Mouse (Mus musculus) intestine, embryonic 16.5 days (tissue): ENCODE results near the gene Dapp1. TPM values are rescaled to one million over a fixed set of nuclear protein-coding genes. Genes with fewer than 3 reads are reported as not detected.

Experiments
- ATAC-seq: fragments of 200-750 bp; cut with Nextera tagmentation; 2 replicates; pipeline ENCODE4 v1.8.0; 2017; ENCODE audit warnings: moderate TSS enrichment, moderate library complexity
- H3K27ac ChIP-seq: fragments of 300-500 bp; sonication (generic); 2 replicates; pipeline ENCODE4 v1.5.1; 2014; ENCODE audit warnings: mild to moderate bottlenecking, low read length
- H3K27me3 ChIP-seq: fragments of 300-500 bp; sonication (generic); replicated peaks from 2 replicates; pipeline ENCODE4 v1.6.1; 2014; ENCODE audit warnings: low read length, control low read depth, mixed read lengths; ENCODE audit not compliant: control insufficient read depth, insufficient read depth
- H3K36me3 ChIP-seq: fragments of 300-500 bp; sonication (generic); 2 replicates; pipeline ENCODE4 v1.6.1; 2014; ENCODE audit warnings: low read length, control low read depth; ENCODE audit not compliant: control insufficient read depth, insufficient read depth
- H3K4me1 ChIP-seq: fragments of 300-500 bp; sonication (generic); 2 replicates; pipeline ENCODE4 v1.6.1; 2014; ENCODE audit warnings: low read length, control low read depth, mixed read lengths; ENCODE audit not compliant: control insufficient read depth, insufficient read depth
- H3K4me2 ChIP-seq: fragments of 300-500 bp; sonication (generic); 2 replicates; pipeline ENCODE4 v1.6.1; 2014; ENCODE audit warnings: low read depth, low read length, control low read depth
- H3K4me3 ChIP-seq: fragments of 300-500 bp; sonication (generic); 2 replicates; pipeline ENCODE4 v1.5.1; 2014; ENCODE audit warnings: mild to moderate bottlenecking, low read length
- H3K9ac ChIP-seq: fragments of 300-500 bp; sonication (generic); 2 replicates; pipeline ENCODE4 v1.6.1; 2014; ENCODE audit warnings: low read depth, low read length
- H3K9me3 ChIP-seq: fragments of 300-500 bp; sonication (generic); 2 replicates; pipeline ENCODE4 v1.6.1; 2016; ENCODE audit warnings: low read length, control low read depth; ENCODE audit not compliant: control insufficient read depth
- WGBS: fragments of 180-500 bp; shearing (Covaris S2); extraction: QIAGEN DNeasy Blood & Tissue Kit; methylation state at CpG from one replicate; pipeline ENCODE4 v1.1.7; 2014; 5-methylcytosine and 5-hydroxymethylcytosine counted together
- polyA plus RNA-seq: library from polyadenylated mRNA; unstranded; fragments of >200 nt; fragmentation: Nextera tagmentation; extraction: Ambion mirVana; gene quantifications from 2 replicates; pipeline ENCODE4 v1.2.1, GENCODE M21; 2015

The Dapp1 gene
- polyA plus RNA-seq, 1 experiment from 2014 or later: 35.8 TPM

GRCm38 (mm10) chr3:138012351-138012750, 31.0 kb upstream of the Dapp1 start:
- H3K36me3 ChIP-seq: no peaks in the 10 kb centered on the region
- H3K4me2 ChIP-seq: no peak overlapping the region
- H3K27ac ChIP-seq: no peak overlapping the region
- H3K4me1 ChIP-seq: peaks cover 6% of the 10 kb centered on the region; the same call in 1 of the 2 replicates
- ATAC-seq: no peak
- 0 out of 2 replicates have a peak, but pooled peaks cover 2% of the 10 kb centered on the region for H3K9me3 ChIP-seq
- WGBS: 29% methylated on average over 4 of the region's 4 CpGs
- no peak overlapping the region for H3K9ac ChIP-seq
- H3K27me3 ChIP-seq: no peaks in the 10 kb centered on the region
- no peak overlapping the region for H3K4me3 ChIP-seq

- Histone ChIP-seq H3K36me3 (no peaks in the 10 kb centered on the region), H3K4me1 (peaks cover 3% of the 10 kb centered on the region; the same call in 1 of the 2 replicates), H3K27ac (no peak overlapping the region), H3K27me3 (no peaks in the 10 kb centered on the region), H3K4me2 (no peak overlapping the region), H3K4me3 (no peak overlapping the region), H3K9ac (no peak overlapping the region), H3K9me3 (no peaks in the 10 kb centered on the region; the same call in 1 of the 2 replicates)
- WGBS: 50% methylated on average over 6 of the region's 6 CpGs
- no peak for ATAC-seq
Measured at GRCm38 (mm10) chr3:138008152-138008551, 26.8 kb upstream of the Dapp1 start.

GRCm38 (mm10) chr3:138006896-138007295, 25.6 kb upstream of the Dapp1 start:
- peaks cover 3% of the 10 kb centered on the region; the same call in 1 of the 2 replicates for H3K4me1 ChIP-seq
- no peaks in the 10 kb centered on the region; the same call in 1 of the 2 replicates for H3K9me3 ChIP-seq
- no peaks in the 10 kb centered on the region for H3K27me3 ChIP-seq
- H3K27ac ChIP-seq: no peak overlapping the region
- no peaks in the 10 kb centered on the region for H3K36me3 ChIP-seq
- H3K4me2 ChIP-seq: no peak overlapping the region
- WGBS: 53% methylated on average over 3 of the region's 3 CpGs
- H3K9ac ChIP-seq: no peak overlapping the region
- H3K4me3 ChIP-seq: no peak overlapping the region
- no peak for ATAC-seq

GRCm38 (mm10) chr3:138003264-138003663, 21.9 kb upstream of the Dapp1 start:
- no peak overlapping the region for H3K27ac ChIP-seq
- H3K4me1 ChIP-seq: peaks cover 3% of the 10 kb centered on the region; the same call in 1 of the 2 replicates
- no peak for ATAC-seq

GRCm38 (mm10) chr3:138002545-138002944, 21.2 kb upstream of the Dapp1 start:
- H3K9me3 ChIP-seq: no peaks in the 10 kb centered on the region; the same call in 1 of the 2 replicates
- WGBS: 69% methylated on average over 6 of the region's 6 CpGs
- no peak for ATAC-seq
- no peak overlapping the region for H3K9ac ChIP-seq
- H3K36me3 ChIP-seq: no peaks in the 10 kb centered on the region
- H3K27ac ChIP-seq: no peak overlapping the region
- H3K4me3 ChIP-seq: no peak overlapping the region
- H3K27me3 ChIP-seq: no peaks in the 10 kb centered on the region
- H3K4me2 ChIP-seq: no peak overlapping the region
- peaks cover 3% of the 10 kb centered on the region; the same call in 1 of the 2 replicates for H3K4me1 ChIP-seq

More at GRCm38 (mm10) chr3:138003264-138003663, 21.9 kb upstream of the Dapp1 start:
- Histone ChIP-seq H3K36me3 (no peaks in the 10 kb centered on the region), H3K27me3 (no peaks in the 10 kb centered on the region), H3K4me3 (no peak overlapping the region), H3K9me3 (no peaks in the 10 kb centered on the region; the same call in 1 of the 2 replicates), H3K9ac (no peak overlapping the region), H3K4me2 (no peak overlapping the region)
- WGBS: 90% methylated on average over 7 of the region's 7 CpGs

- whole genome bisulfite sequencing: 70% methylated on average over 4 of the region's 4 CpGs
- no peaks in the 10 kb centered on the region; the same call in 1 of the 2 replicates for H3K9me3 ChIP-seq
- H3K9ac ChIP-seq: no peak overlapping the region
- no peaks in the 10 kb centered on the region for H3K27me3 ChIP-seq
- H3K4me3 ChIP-seq: no peak overlapping the region
- H3K4me1 ChIP-seq: peaks cover 3% of the 10 kb centered on the region; the same call in 1 of the 2 replicates
- no peaks in the 10 kb centered on the region for H3K36me3 ChIP-seq
- H3K27ac ChIP-seq: peak overlapping the region; percentile 11; the same call in 1 of the 2 replicates
- H3K4me2 ChIP-seq: no peak overlapping the region
- ATAC-seq: no peak
Measured at GRCm38 (mm10) chr3:138001865-138002264, 20.5 kb upstream of the Dapp1 start.

- H3K4me2 ChIP-seq: peak overlapping the region; percentile 39
- H3K9ac ChIP-seq: peak overlapping the region; percentile 39; the same call in 1 of the 2 replicates
- no peaks in the 10 kb centered on the region for H3K36me3 ChIP-seq
- ATAC-seq: peak; percentile 94
- no peaks in the 10 kb centered on the region; the same call in 1 of the 2 replicates for H3K9me3 ChIP-seq
- H3K27ac ChIP-seq: peak overlapping the region; percentile 73
- H3K4me1 ChIP-seq: peaks cover 3% of the 10 kb centered on the region; the same call in 1 of the 2 replicates
- no peaks in the 10 kb centered on the region for H3K27me3 ChIP-seq
- H3K4me3 ChIP-seq: peak overlapping the region; percentile 22
- WGBS: 25% methylated on average over 4 of the region's 4 CpGs
Measured at GRCm38 (mm10) chr3:138000724-138001069, 19.4 kb upstream of the Dapp1 start.

GRCm38 (mm10) chr3:138000062-138000723, 18.8 kb upstream of the Dapp1 start:
- no peak overlapping the region for H3K4me3 ChIP-seq
- H3K9ac ChIP-seq: no peak overlapping the region
- peak; percentile 48 for ATAC-seq
- H3K36me3 ChIP-seq: no peaks in the 10 kb centered on the region
- WGBS: 84% methylated on average over 8 of the region's 8 CpGs
- H3K27me3 ChIP-seq: no peaks in the 10 kb centered on the region
- no peak overlapping the region for H3K4me2 ChIP-seq
- H3K9me3 ChIP-seq: no peaks in the 10 kb centered on the region; the same call in 1 of the 2 replicates
- peaks cover 3% of the 10 kb centered on the region; the same call in 1 of the 2 replicates for H3K4me1 ChIP-seq
- peak overlapping the region; percentile 73 for H3K27ac ChIP-seq

GRCm38 (mm10) chr3:137999224-137999790, 18.0 kb upstream of the Dapp1 start:
- Histone ChIP-seq H3K36me3 (no peaks in the 10 kb centered on the region), H3K9me3 (no peaks in the 10 kb centered on the region), H3K4me2 (no peak overlapping the region), H3K9ac (no peak overlapping the region), H3K27ac (no peak overlapping the region), H3K4me1 (peaks cover 3% of the 10 kb centered on the region; the same call in 1 of the 2 replicates), H3K27me3 (no peaks in the 10 kb centered on the region), H3K4me3 (no peak overlapping the region)
- WGBS: 73% methylated on average over 9 of the region's 9 CpGs
- ATAC-seq: no peak
